Mouse (Mus musculus): ENCODE data around the gene Gm13279.
"Not testable (repeated sequence)": the region's sequence is repeated elsewhere in the genome, so short reads cannot be mapped to it uniquely, and the experiment has no call there.

Gene Gm13279

GRCm38 (mm10) chr4:88793936-88794675, 3.1 kb upstream of the Gm13279 start, which contains the start of gene Gm13275:
TSS of gene Gm13275 (plus strand) at chr4:88794487.
- in situ Hi-C loops (cut with MboI), result not testable (repeated sequence)

GRCm38 (mm10) chr4:88799365-88799764, 2.2 kb downstream of the Gm13279 start, which contains the start of gene Gm13285:
TSS of gene Gm13285 (plus strand) at chr4:88799665.
- in situ Hi-C loops (cut with MboI), result not testable (repeated sequence)

DNA sequence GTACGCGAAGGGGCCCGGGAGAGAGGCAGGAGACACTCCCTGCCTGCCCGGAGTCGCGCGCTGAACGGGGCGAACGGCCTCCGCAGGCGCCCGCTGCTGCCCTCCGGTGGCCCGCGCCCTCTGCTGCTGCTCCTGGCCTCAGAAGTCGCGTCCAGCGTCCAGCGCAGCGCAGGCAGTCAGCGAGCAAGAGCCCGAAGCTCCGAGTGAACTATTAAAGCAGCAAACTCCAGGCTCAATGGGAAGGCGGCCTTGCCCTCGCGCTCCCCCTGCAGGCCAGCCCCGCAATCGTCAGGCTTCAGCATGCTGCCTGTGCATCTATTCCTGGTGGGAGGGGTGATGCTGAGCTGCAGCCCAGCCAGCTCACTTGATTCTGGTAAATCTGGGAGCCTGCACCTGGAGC, 5.8 kb downstream of the Gm13279 start, which contains the start of gene Gm13287:
Gm13287 (plus strand) TSS at position 301 of the 400 bp plus-strand sequence.
- in situ Hi-C loops (cut with MboI), result not testable (repeated sequence)

- in situ Hi-C loops (cut with MboI), result not testable (repeated sequence)
Measured at GRCm38 (mm10) chr4:88805231-88805630, 8.0 kb downstream of the Gm13279 start, which contains the start of gene Gm13288. TSS of gene Gm13288 (plus strand) at chr4:88805531.

- in situ Hi-C loops (cut with MboI), result not testable (repeated sequence)
Measured at GRCm38 (mm10) chr4:88805761-88806160, 8.6 kb downstream of the Gm13279 start.

- in situ Hi-C loops (cut with MboI), result no loop called here
Measured at GRCm38 (mm10) chr4:88815928-88816327, 18.7 kb downstream of the Gm13279 start, which contains the start of gene Ifna7. TSS of gene Ifna7 (plus strand) at chr4:88816228.

GRCm38 (mm10) chr4:88819659-88820058, 22.5 kb downstream of the Gm13279 start, which contains the start of gene Ifna11:
TSS of gene Ifna11 (plus strand) at chr4:88819959.
- in situ Hi-C loops (cut with MboI), result no loop called here

GRCm38 (mm10) chr4:88822995-88823394, 25.8 kb downstream of the Gm13279 start:
- in situ Hi-C loops (cut with MboI), result no loop called here

- in situ Hi-C loops (cut with MboI), result not testable (repeated sequence)
Measured at GRCm38 (mm10) chr4:88827116-88827515, 29.9 kb downstream of the Gm13279 start, which contains the start of gene Ifna6. TSS of gene Ifna6 (plus strand) at chr4:88827416.

DNA sequence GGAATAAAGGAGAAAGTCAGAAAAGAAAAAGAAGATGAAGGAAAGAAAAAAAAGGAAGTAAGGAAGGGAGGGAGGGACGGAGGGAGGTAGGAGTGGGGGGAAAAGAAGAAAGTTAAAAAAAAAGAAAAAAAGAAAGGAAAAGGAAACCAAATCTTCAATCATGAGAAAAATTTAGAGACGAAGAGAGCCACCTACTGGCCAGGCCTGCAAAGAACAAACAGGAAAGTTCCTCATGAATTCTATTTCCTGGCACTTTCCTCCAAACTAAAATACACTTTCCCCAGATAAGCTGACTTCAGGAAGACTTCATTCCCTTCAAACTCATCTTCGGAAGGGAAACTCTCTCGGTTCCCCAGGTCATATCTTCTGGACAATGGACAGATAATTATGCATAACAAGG, 33.3 kb downstream of the Gm13279 start:
- in situ Hi-C loops (cut with MboI), result no loop called here

DNA sequence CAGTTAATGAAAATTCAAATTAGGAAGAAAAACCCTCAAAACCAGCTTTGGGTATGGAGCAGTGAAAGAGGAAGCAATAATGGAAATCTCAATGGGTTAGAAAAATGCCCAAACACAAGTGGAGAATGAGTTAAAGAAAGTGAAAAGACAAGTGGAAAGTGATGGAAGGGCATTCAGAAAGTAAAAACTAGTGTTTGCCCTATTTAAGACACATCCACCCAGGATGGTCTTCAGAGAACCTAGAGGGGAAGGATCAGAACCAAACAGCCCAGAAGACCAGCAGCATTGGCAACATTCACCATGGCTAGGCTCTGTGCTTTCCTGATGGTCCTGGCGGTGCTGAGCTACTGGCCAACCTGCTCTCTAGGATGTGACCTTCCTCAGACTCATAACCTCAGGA, 38.0 kb downstream of the Gm13279 start, which contains the start of gene Ifna5:
Ifna5 (plus strand) TSS at position 301 of the 400 bp plus-strand sequence.
- in situ Hi-C loops (cut with MboI), result not testable (repeated sequence)

GRCm38 (mm10) chr4:88838828-88839227, 41.6 kb downstream of the Gm13279 start:
- in situ Hi-C loops (cut with MboI), result no loop called here

DNA sequence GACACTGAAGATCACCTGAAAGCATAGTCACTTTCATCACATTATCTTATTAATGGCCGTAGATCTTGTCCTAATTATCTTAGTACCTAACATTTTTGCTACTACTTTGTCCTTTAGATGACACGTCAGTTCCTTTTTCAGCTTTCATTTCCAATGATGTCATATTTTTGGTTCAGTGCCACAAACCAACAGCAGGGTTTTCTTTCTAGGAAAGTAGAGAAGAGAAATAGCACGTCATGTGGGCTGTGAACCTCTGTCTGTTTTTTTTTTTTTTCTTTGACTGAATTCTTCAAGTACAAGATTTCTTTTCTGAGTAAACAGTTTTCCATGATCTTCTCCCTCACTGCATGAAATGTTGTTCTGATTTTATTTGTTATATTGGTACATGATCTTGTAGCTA, 42.9 kb downstream of the Gm13279 start:
- in situ Hi-C loops (cut with MboI), result no loop called here

GRCm38 (mm10) chr4:88841438-88841911, 44.3 kb downstream of the Gm13279 start, which contains the start of gene Ifna4:
TSS of gene Ifna4 (plus strand) at chr4:88841861.
- in situ Hi-C loops (cut with MboI), result no loop called here

- in situ Hi-C loops (cut with MboI), result no loop called here
Measured at GRCm38 (mm10) chr4:88845334-88845733, 48.1 kb downstream of the Gm13279 start.

Measured in mature B cell (primary cell).